Mouse (Mus musculus) limb, embryonic 12.5 days (tissue): ENCODE results near the gene Triap1. TPM values are rescaled to one million over a fixed set of nuclear protein-coding genes. Genes with fewer than 3 reads are reported as not detected.

ENCODE experiments used
- polyA plus RNA-seq: library from polyadenylated mRNA; unstranded; fragments of >200 nt; fragmentation: Nextera tagmentation; extraction: Ambion mirVana; gene quantifications from 2 replicates; pipeline ENCODE4 v1.2.1, GENCODE M21; 2016

The Triap1 gene
- polyA plus RNA-seq, 1 experiment from 2014 or later = 65.4 TPM

Other genes starting within 250 kb of the Triap1 start
- 36.3 and 38.8 TPM in 2 replicates for gene Gm10401, start 242.9 kb upstream of the Triap1 start, polyA plus RNA-seq
- gene Acads, start 221.9 kb upstream of the Triap1 start, polyA plus RNA-seq = 65.2 and 69.5 TPM in 2 replicates
- gene Unc119b, start 206.2 kb upstream of the Triap1 start, polyA plus RNA-seq = 61.7 and 62.6 TPM in 2 replicates
- 76.6 and 89.6 TPM in 2 replicates for gene Mlec, start 183.0 kb upstream of the Triap1 start, polyA plus RNA-seq
- gene Cabp1, start 146.8 kb upstream of the Triap1 start, polyA plus RNA-seq = 1.1 and 1.3 TPM in 2 replicates
- gene Pop5, start 105.4 kb upstream of the Triap1 start, polyA plus RNA-seq = 93.9 and 104 TPM in 2 replicates
- 174 and 184 TPM in 2 replicates for gene Rnf10, start 68.3 kb upstream of the Triap1 start, polyA plus RNA-seq
- gene Coq5, start 61.6 kb upstream of the Triap1 start, polyA plus RNA-seq = 39.0 and 44.0 TPM in 2 replicates
- 1,818 and 1,898 TPM in 2 replicates for gene Dynll1, start 40.2 kb upstream of the Triap1 start, polyA plus RNA-seq
- gene Srsf9, start 14.0 kb upstream of the Triap1 start, polyA plus RNA-seq = 444 and 480 TPM in 2 replicates
- 27.3 and 30.6 TPM in 2 replicates for gene Gatc, start within 50 bp of the Triap1 start, polyA plus RNA-seq
- 668 and 680 TPM in 2 replicates for gene Cox6a1, start 7.8 kb downstream of the Triap1 start, polyA plus RNA-seq
- 29.4 and 29.5 TPM in 2 replicates for gene Msi1, start 88.4 kb downstream of the Triap1 start, polyA plus RNA-seq
- gene Pla2g1b, start 125.0 kb downstream of the Triap1 start, polyA plus RNA-seq = not detected in 2 replicates
- 21.9 and 24.9 TPM in 2 replicates for gene Sirt4, start 143.5 kb downstream of the Triap1 start, polyA plus RNA-seq
- 40.3 and 47.1 TPM in 2 replicates for gene Pxn, start 165.5 kb downstream of the Triap1 start, polyA plus RNA-seq
- 1,237 and 1,243 TPM in 2 replicates for gene Rplp0, start 218.2 kb downstream of the Triap1 start, polyA plus RNA-seq
- gene Gcn1l1, start 224.0 kb downstream of the Triap1 start, polyA plus RNA-seq = 55.4 and 57.4 TPM in 2 replicates